In the genomic region with DNA sequence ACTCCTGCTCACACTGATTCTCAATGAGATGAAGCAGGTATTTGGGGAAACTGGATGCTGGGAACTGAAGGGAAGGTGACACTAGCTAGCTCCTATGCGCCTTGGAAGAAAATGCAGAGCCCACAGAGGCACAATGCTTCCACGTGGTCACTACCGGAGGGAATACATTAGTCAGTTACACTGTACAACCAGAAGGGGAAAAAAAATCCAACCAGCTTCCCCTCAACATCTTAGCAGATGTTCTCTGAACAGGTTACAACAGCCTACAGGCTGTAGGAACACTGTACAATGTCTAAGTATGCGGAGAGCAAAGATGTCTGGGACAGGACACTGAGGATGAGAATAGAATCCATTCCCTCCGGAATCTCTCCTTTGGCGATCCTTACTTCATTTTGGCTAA, we compare ENCODE assay signal across 11 mouse cellular contexts.
DNase-seq lines count a peak whose midpoint lies in the region; ATAC-seq and TF ChIP-seq lines count a peak whose summit lies in the region.
"Had no signal": no experiment of that assay in that cellular context is flagged by ENCODE, and none has a peak within 500 bp of the region (broad histone marks: within the 10 kb centered on the region; RNA-seq: fewer than 3 reads in every experiment).

No protein-coding gene starts in this region.

- no peak overlapping the region for H3K4me3 ChIP-seq in intestine, embryonic 14.5 days (ENCODE audit: low read depth, low read length)
- no peak overlapping the region for H3K4me3 ChIP-seq in intestine, postnatal 0 days (ENCODE audit: low read depth, low read length)
- peak overlapping the region; percentile 22 for H3K4me3 ChIP-seq in embryonic facial prominence, embryonic 13.5 days
- peak overlapping the region; percentile 58 for H3K4me3 ChIP-seq in hindbrain, postnatal 0 days (ENCODE audit: low read length)
- peak overlapping the region; percentile 50 for H3K4me3 ChIP-seq in neural tube, embryonic 13.5 days

- ATAC-seq in intestine, embryonic 14.5 days (replicated peaks; ENCODE audit: low FRiP score, low TSS enrichment, low read depth): no peak
- no peak for ATAC-seq in intestine, postnatal 0 days
- ATAC-seq in embryonic facial prominence, embryonic 13.5 days (ENCODE audit: insufficient number of reproducible peaks, insufficient read depth, low FRiP score, low TSS enrichment, low read depth): no peak
- ATAC-seq in hindbrain, postnatal 0 days: peak; percentile 64
- ATAC-seq in neural tube, embryonic 13.5 days (ENCODE audit: low read depth): 0 out of 2 replicates have a peak, but pooled peaks have one; percentile 19
- no peak for ATAC-seq in activated CD4-positive, CD25-positive, alpha-beta regulatory T cell, adult 4 months

- H3K27ac ChIP-seq in intestine, embryonic 14.5 days (ENCODE audit: low read depth): no peak overlapping the region
- no peak overlapping the region for H3K27ac ChIP-seq in intestine, postnatal 0 days (ENCODE audit: low read depth, low read length)
- no peak overlapping the region for H3K27ac ChIP-seq in embryonic facial prominence, embryonic 13.5 days
- H3K27ac ChIP-seq in hindbrain, postnatal 0 days: peak overlapping the region; percentile 42; the same call in 1 of the 2 replicates
- peak overlapping the region; percentile 67 for H3K27ac ChIP-seq in neural tube, embryonic 13.5 days (replicated peaks)

- no peak overlapping the region for H3K9ac ChIP-seq in intestine, embryonic 14.5 days (ENCODE audit: low read length)
- no peak overlapping the region for H3K9ac ChIP-seq in intestine, postnatal 0 days (ENCODE audit: low read depth, low read length)
- no peak overlapping the region for H3K9ac ChIP-seq in embryonic facial prominence, embryonic 13.5 days
- peak overlapping the region; percentile 51 for H3K9ac ChIP-seq in hindbrain, postnatal 0 days (replicated peaks; ENCODE audit: low read length)
- H3K9ac ChIP-seq in neural tube, embryonic 13.5 days: peak overlapping the region; percentile 73

- peak overlapping the region; percentile 16 for H3K4me2 ChIP-seq in intestine, embryonic 14.5 days (ENCODE audit: low read length)
- no peak overlapping the region for H3K4me2 ChIP-seq in intestine, postnatal 0 days (replicated peaks; ENCODE audit: low read depth)
- H3K4me2 ChIP-seq in embryonic facial prominence, embryonic 13.5 days: peak overlapping the region; percentile 49
- peak overlapping the region; percentile 83 for H3K4me2 ChIP-seq in hindbrain, postnatal 0 days (ENCODE audit: low read depth, low read length)
- peak overlapping the region; percentile 80 for H3K4me2 ChIP-seq in neural tube, embryonic 13.5 days

- DNase-seq in intestine, embryonic 14.5 days (ENCODE audit: low spot score): no peak
- peak; percentile 46 for DNase-seq in hindbrain, postnatal 0 days (ENCODE audit: low spot score)
- no peak for DNase-seq in adrenal gland, adult 18-20 months (ENCODE audit: low spot score in 2 of 2)
- DNase-seq in layer of hippocampus, adult 8-10 months (ENCODE audit: low spot score in 2 of 2): no peak
- DNase-seq: adrenal gland, adult 8-10 months; cerebellum, postnatal 25 days; thymus, postnatal 36 days had no signal

- H3K4me1 ChIP-seq in intestine, embryonic 14.5 days (replicated peaks; ENCODE audit: control insufficient read depth, insufficient read depth, low read length): no peaks in the 10 kb centered on the region
- no peaks in the 10 kb centered on the region for H3K4me1 ChIP-seq in intestine, postnatal 0 days (replicated peaks; ENCODE audit: control insufficient read depth, insufficient read depth, low read length)
- peaks cover 28% of the 10 kb centered on the region for H3K4me1 ChIP-seq in embryonic facial prominence, embryonic 13.5 days
- H3K4me1 ChIP-seq in hindbrain, postnatal 0 days (ENCODE audit: insufficient read depth, low read length): peaks cover 11% of the 10 kb centered on the region; the same call in 1 of the 2 replicates
- peaks cover 45% of the 10 kb centered on the region for H3K4me1 ChIP-seq in neural tube, embryonic 13.5 days (replicated peaks)

- peaks cover 60% of the 10 kb centered on the region for H3K27me3 ChIP-seq in intestine, embryonic 14.5 days (replicated peaks; ENCODE audit: control insufficient read depth, insufficient read depth, low read length)
- H3K27me3 ChIP-seq in intestine, postnatal 0 days (replicated peaks; ENCODE audit: control insufficient read depth, insufficient read depth, low read length): peaks cover 45% of the 10 kb centered on the region
- peaks cover 73% of the 10 kb centered on the region for H3K27me3 ChIP-seq in embryonic facial prominence, embryonic 13.5 days
- H3K27me3 ChIP-seq in hindbrain, postnatal 0 days (ENCODE audit: insufficient read depth, low read length): no peaks in the 10 kb centered on the region
- H3K27me3 ChIP-seq in neural tube, embryonic 13.5 days: peaks cover 40% of the 10 kb centered on the region

- TF ChIP-seq CTCF in intestine, postnatal 0 days (IDR thresholded peaks at IDR 0.05; ENCODE audit: low read depth): no peak
- peak; percentile 49 for TF ChIP-seq CTCF in hindbrain, postnatal 0 days (IDR thresholded peaks at IDR 0.05; ENCODE audit: low read depth)

- H3K36me3 ChIP-seq in intestine, embryonic 14.5 days (ENCODE audit: control insufficient read depth, insufficient read depth, low read length): no peaks in the 10 kb centered on the region
- no peaks in the 10 kb centered on the region for H3K36me3 ChIP-seq in intestine, postnatal 0 days (ENCODE audit: control insufficient read depth, insufficient read depth)
- H3K36me3 ChIP-seq in embryonic facial prominence, embryonic 13.5 days: no peaks in the 10 kb centered on the region
- H3K36me3 ChIP-seq in hindbrain, postnatal 0 days (ENCODE audit: insufficient read depth, low read length): no peaks in the 10 kb centered on the region
- no peaks in the 10 kb centered on the region for H3K36me3 ChIP-seq in neural tube, embryonic 13.5 days

- no peaks in the 10 kb centered on the region for H3K9me3 ChIP-seq in intestine, embryonic 14.5 days (ENCODE audit: control insufficient read depth, low read length)
- no peaks in the 10 kb centered on the region for H3K9me3 ChIP-seq in intestine, postnatal 0 days (ENCODE audit: control insufficient read depth)
- H3K9me3 ChIP-seq in embryonic facial prominence, embryonic 13.5 days: no peaks in the 10 kb centered on the region
- no peaks in the 10 kb centered on the region for H3K9me3 ChIP-seq in hindbrain, postnatal 0 days (ENCODE audit: low read length)
- H3K9me3 ChIP-seq in neural tube, embryonic 13.5 days: no peaks in the 10 kb centered on the region

- 41% methylated on average over 6 of the region's 6 CpGs for WGBS in intestine, embryonic 14.5 days
- WGBS in intestine, postnatal 0 days: 38% methylated on average over 6 of the region's 6 CpGs
- WGBS in embryonic facial prominence, embryonic 13.5 days: 36% methylated on average over 6 of the region's 6 CpGs
- WGBS in hindbrain, postnatal 0 days: 27% methylated on average over 6 of the region's 6 CpGs
- 39% methylated on average over 6 of the region's 6 CpGs for WGBS in neural tube, embryonic 13.5 days

Comparison
In these comparisons a context has a peak if more than half of its experiments do, and no peak if none do; other contexts are left out.
1. ATAC-seq: peak in hindbrain, postnatal 0 days (single experiment) and neural tube, embryonic 13.5 days (single experiment); none in intestine, embryonic 14.5 days (single experiment), intestine, postnatal 0 days (single experiment), embryonic facial prominence, embryonic 13.5 days (single experiment) and activated CD4-positive, CD25-positive, alpha-beta regulatory T cell, adult 4 months (single experiment).
2. H3K27ac ChIP-seq: peak in hindbrain, postnatal 0 days (single experiment) and neural tube, embryonic 13.5 days (single experiment); none in intestine, embryonic 14.5 days (single experiment), intestine, postnatal 0 days (single experiment) and embryonic facial prominence, embryonic 13.5 days (single experiment).
3. H3K4me3 ChIP-seq: peak in embryonic facial prominence, embryonic 13.5 days (single experiment), hindbrain, postnatal 0 days (single experiment) and neural tube, embryonic 13.5 days (single experiment); none in intestine, embryonic 14.5 days (single experiment) and intestine, postnatal 0 days (single experiment).
4. H3K9ac ChIP-seq: peak in hindbrain, postnatal 0 days (single experiment) and neural tube, embryonic 13.5 days (single experiment); none in intestine, embryonic 14.5 days (single experiment), intestine, postnatal 0 days (single experiment) and embryonic facial prominence, embryonic 13.5 days (single experiment).